Mouse (Mus musculus) embryonic facial prominence, embryonic 10.5 days (tissue): ENCODE results near the gene Klf5. TPM values are rescaled to one million over a fixed set of nuclear protein-coding genes. Genes with fewer than 3 reads are reported as not detected.

Experiments used
- DNase-seq: peaks from one replicate; pipeline ENCODE4 v3.0.0-alpha.2; 2017; ENCODE audit warnings: low spot score
- H3K27ac ChIP-seq: fragments of 300-500 bp; sonication (generic); replicated peaks from 2 replicates; pipeline ENCODE4 v1.5.1; 2016; ENCODE audit warnings: mild to moderate bottlenecking
- H3K27me3 ChIP-seq: fragments of 300-500 bp; sonication (generic); replicated peaks from 2 replicates; pipeline ENCODE4 v1.6.1; 2016; ENCODE audit warnings: low read depth, mild to moderate bottlenecking; ENCODE audit not compliant: poor library complexity, severe bottlenecking
- H3K36me3 ChIP-seq: fragments of 300-500 bp; sonication (generic); replicated peaks from 2 replicates; pipeline ENCODE4 v1.6.1; 2016; ENCODE audit warnings: mild to moderate bottlenecking, moderate library complexity
- H3K4me1 ChIP-seq: fragments of 300-500 bp; sonication (generic); 2 replicates; pipeline ENCODE4 v1.6.1; 2016
- H3K4me3 ChIP-seq: fragments of 300-500 bp; sonication (generic); 2 replicates; pipeline ENCODE4 v1.5.1; 2016; ENCODE audit warnings: mild to moderate bottlenecking, moderate library complexity
- H3K9me3 ChIP-seq: fragments of 300-500 bp; sonication (generic); 2 replicates; pipeline ENCODE4 v1.6.1; 2016; ENCODE audit warnings: mild to moderate bottlenecking
- WGBS: fragments of 180-500 bp; shearing (Covaris S2); methylation state at CpG from one replicate; pipeline ENCODE4 v1.1.7; 2016; 5-methylcytosine and 5-hydroxymethylcytosine counted together
- polyA plus RNA-seq: library from polyadenylated mRNA; unstranded; fragments of >200 nt; fragmentation: Nextera tagmentation; extraction: Ambion mirVana; gene quantifications from 2 replicates; pipeline ENCODE4 v1.2.1, GENCODE M21; 2016

The Klf5 gene
- polyA plus RNA-seq, 1 experiment from 2014 or later, result 3.1 TPM

- H3K36me3 ChIP-seq, result peaks cover 4% of the 10 kb centered on the region
- 95% methylated on average over 4 of the region's 4 CpGs for WGBS
- no peak overlapping the region for H3K27ac ChIP-seq
- H3K4me3 ChIP-seq, result no peak overlapping the region
- H3K9me3 ChIP-seq, result 0 out of 2 replicates have a peak, but pooled peaks cover 3% of the 10 kb centered on the region
- no peak for DNase-seq
- H3K4me1 ChIP-seq, result no peaks in the 10 kb centered on the region
- H3K27me3 ChIP-seq, result no peaks in the 10 kb centered on the region
Observed at GRCm38 (mm10) chr14:99316275-99316674, 17.8 kb downstream of the Klf5 start.

GRCm38 (mm10) chr14:99320736-99321135 lies 22.2 kb downstream of the Klf5 start:
- 83% methylated on average over 5 of the region's 5 CpGs for WGBS
- no peak overlapping the region for H3K27ac ChIP-seq
- DNase-seq, result no peak
- no peaks in the 10 kb centered on the region for H3K4me1 ChIP-seq
- H3K36me3 ChIP-seq, result no peaks in the 10 kb centered on the region
- H3K27me3 ChIP-seq, result no peaks in the 10 kb centered on the region
- H3K9me3 ChIP-seq, result no peaks in the 10 kb centered on the region
- H3K4me3 ChIP-seq, result no peak overlapping the region

- H3K27me3 ChIP-seq, result no peaks in the 10 kb centered on the region
- WGBS, result 93% methylated on average over 10 of the region's 10 CpGs
- no peak for DNase-seq
Observed at GRCm38 (mm10) chr14:99323376-99323775, 24.9 kb downstream of the Klf5 start.

GRCm38 (mm10) chr14:99324523-99324922 lies 26.0 kb downstream of the Klf5 start:
- no peak for DNase-seq
- Histone ChIP-seq H3K27me3 (no peaks in the 10 kb centered on the region), H3K4me1 (no peaks in the 10 kb centered on the region), H3K27ac (no peak overlapping the region), H3K36me3 (no peaks in the 10 kb centered on the region), H3K4me3 (no peak overlapping the region), H3K9me3 (no peaks in the 10 kb centered on the region)
- 77% methylated on average over 4 of the region's 4 CpGs for WGBS

More at GRCm38 (mm10) chr14:99323376-99323775, 24.9 kb downstream of the Klf5 start:
- H3K9me3 ChIP-seq, result no peaks in the 10 kb centered on the region
- no peak overlapping the region for H3K27ac ChIP-seq
- H3K4me3 ChIP-seq, result no peak overlapping the region
- no peaks in the 10 kb centered on the region for H3K4me1 ChIP-seq
- H3K36me3 ChIP-seq, result no peaks in the 10 kb centered on the region

GRCm38 (mm10) chr14:99325597-99326472 lies 27.3 kb downstream of the Klf5 start:
- H3K4me3 ChIP-seq, result no peak overlapping the region
- H3K27ac ChIP-seq, result no peak overlapping the region
- no peak for DNase-seq
- no peaks in the 10 kb centered on the region for H3K36me3 ChIP-seq
- no peaks in the 10 kb centered on the region for H3K27me3 ChIP-seq
- WGBS, result 85% methylated on average over 12 of the region's 12 CpGs
- no peaks in the 10 kb centered on the region for H3K9me3 ChIP-seq
- no peaks in the 10 kb centered on the region for H3K4me1 ChIP-seq

GRCm38 (mm10) chr14:99336598-99336997 lies 38.1 kb downstream of the Klf5 start:
- DNase-seq, result no peak
- 93% methylated on average over 3 of the region's 3 CpGs for whole genome bisulfite sequencing
- no peaks in the 10 kb centered on the region for H3K36me3 ChIP-seq
- H3K27ac ChIP-seq, result no peak overlapping the region
- no peaks in the 10 kb centered on the region for H3K27me3 ChIP-seq
- no peaks in the 10 kb centered on the region for H3K4me1 ChIP-seq
- no peaks in the 10 kb centered on the region for H3K9me3 ChIP-seq
- H3K4me3 ChIP-seq, result no peak overlapping the region

GRCm38 (mm10) chr14:99339021-99339420 lies 40.5 kb downstream of the Klf5 start:
- no peak overlapping the region for H3K27ac ChIP-seq
- 70% methylated on average over 8 of the region's 8 CpGs for WGBS
- H3K27me3 ChIP-seq, result no peaks in the 10 kb centered on the region
- H3K36me3 ChIP-seq, result no peaks in the 10 kb centered on the region
- DNase-seq, result no peak
- H3K4me1 ChIP-seq, result no peaks in the 10 kb centered on the region
- H3K4me3 ChIP-seq, result no peak overlapping the region
- H3K9me3 ChIP-seq, result no peaks in the 10 kb centered on the region

GRCm38 (mm10) chr14:99339681-99340522 lies 41.4 kb downstream of the Klf5 start:
- 20% methylated on average over 9 of the region's 9 CpGs for WGBS
- H3K27me3 ChIP-seq, result no peaks in the 10 kb centered on the region
- no peak overlapping the region for H3K4me3 ChIP-seq
- no peak for DNase-seq
- H3K36me3 ChIP-seq, result no peaks in the 10 kb centered on the region
- no peaks in the 10 kb centered on the region for H3K4me1 ChIP-seq
- no peak overlapping the region for H3K27ac ChIP-seq
- H3K9me3 ChIP-seq, result no peaks in the 10 kb centered on the region

GRCm38 (mm10) chr14:99340703-99341102 lies 42.2 kb downstream of the Klf5 start:
- 74% methylated on average over 1 of the region's 1 CpGs for WGBS

GRCm38 (mm10) chr14:99348175-99348764 lies 49.8 kb downstream of the Klf5 start:
- Histone ChIP-seq H3K27me3 (no peaks in the 10 kb centered on the region), H3K27ac (no peak overlapping the region), H3K9me3 (no peaks in the 10 kb centered on the region), H3K4me3 (no peak overlapping the region), H3K4me1 (peaks cover 7% of the 10 kb centered on the region; the same call in 1 of the 2 replicates), H3K36me3 (no peaks in the 10 kb centered on the region)
- no peak for DNase-seq
- WGBS, result 75% methylated on average over 13 of the region's 13 CpGs

More at GRCm38 (mm10) chr14:99340703-99341102, 42.2 kb downstream of the Klf5 start:
- Histone ChIP-seq H3K27ac (no peak overlapping the region), H3K27me3 (no peaks in the 10 kb centered on the region), H3K9me3 (no peaks in the 10 kb centered on the region), H3K4me1 (no peaks in the 10 kb centered on the region), H3K4me3 (no peak overlapping the region), H3K36me3 (no peaks in the 10 kb centered on the region)
- DNase-seq, result no peak

GRCm38 (mm10) chr14:99349606-99350005 lies 51.1 kb downstream of the Klf5 start:
- Histone ChIP-seq H3K4me1 (peaks cover 7% of the 10 kb centered on the region; the same call in 1 of the 2 replicates), H3K27ac (no peak overlapping the region), H3K27me3 (no peaks in the 10 kb centered on the region), H3K4me3 (no peak overlapping the region), H3K36me3 (no peaks in the 10 kb centered on the region), H3K9me3 (no peaks in the 10 kb centered on the region)
- 67% methylated on average over 6 of the region's 6 CpGs for WGBS
- no peak for DNase-seq

- H3K27ac ChIP-seq, result no peak overlapping the region
- no peaks in the 10 kb centered on the region for H3K9me3 ChIP-seq
- H3K27me3 ChIP-seq, result no peaks in the 10 kb centered on the region
- WGBS, result 63% methylated on average over 4 of the region's 4 CpGs
- no peak for DNase-seq
- peaks cover 7% of the 10 kb centered on the region; the same call in 1 of the 2 replicates for H3K4me1 ChIP-seq
- no peaks in the 10 kb centered on the region for H3K36me3 ChIP-seq
- no peak overlapping the region for H3K4me3 ChIP-seq
Observed at GRCm38 (mm10) chr14:99352989-99353388, 54.5 kb downstream of the Klf5 start.
